ENCODE assay signal across 7 mouse cellular contexts in genomic region chr5:37244666-37245242, GRCm38 (mm10). TPM values are rescaled to one million over a fixed set of nuclear protein-coding genes. Genes with fewer than 3 reads are reported as not detected.
DNase-seq lines count a peak whose midpoint lies in the region; ATAC-seq and TF ChIP-seq lines count a peak whose summit lies in the region.

No protein-coding gene starts in this region.

- H3K27me3 ChIP-seq in kidney, embryonic 15.5 days, result peaks cover 83% of the 10 kb centered on the region
- peaks cover 71% of the 10 kb centered on the region for H3K27me3 ChIP-seq in hindbrain, embryonic 10.5 days (ENCODE audit: insufficient read depth, poor library complexity, severe bottlenecking)
- no peaks in the 10 kb centered on the region for H3K27me3 ChIP-seq in midbrain, embryonic 16.5 days (ENCODE audit: control insufficient read depth, insufficient read depth, low read depth, low read length)

- no peaks in the 10 kb centered on the region for H3K36me3 ChIP-seq in kidney, embryonic 15.5 days
- H3K36me3 ChIP-seq in hindbrain, embryonic 10.5 days, result no peaks in the 10 kb centered on the region
- H3K36me3 ChIP-seq in midbrain, embryonic 16.5 days (ENCODE audit: control insufficient read depth, insufficient read depth, low read length), result no peaks in the 10 kb centered on the region

- DNase-seq in kidney, postnatal 25 days, result no peak
- peak; percentile 11 for DNase-seq in hindbrain, embryonic 10.5 days (ENCODE audit: low spot score)
- DNase-seq in testis, postnatal 10 days (ENCODE audit: low spot score), result no peak
- no peak for DNase-seq in gastrocnemius, postnatal 14 days

- H3K4me1 ChIP-seq in kidney, embryonic 15.5 days, result peaks cover 43% of the 10 kb centered on the region
- H3K4me1 ChIP-seq in cortical plate, adult 2 months (ENCODE audit: control insufficient read depth, insufficient read depth, low read length), result peaks cover 4% of the 10 kb centered on the region
- H3K4me1 ChIP-seq in hindbrain, embryonic 10.5 days (replicated peaks), result peaks cover 86% of the 10 kb centered on the region
- peaks cover 40% of the 10 kb centered on the region for H3K4me1 ChIP-seq in midbrain, embryonic 16.5 days (ENCODE audit: control insufficient read depth, insufficient read depth, low read length)

- intact Hi-C loops in gastrocnemius, postnatal 14 days (cut with DNase I; ENCODE audit: low total_unique reads), result no loop called here

- TF ChIP-seq CTCF in cortical plate, adult 2 months (IDR thresholded peaks at IDR 0.05; ENCODE audit: extremely low read depth, insufficient read depth, low read length), result no peak

- H3K4me2 ChIP-seq in kidney, embryonic 15.5 days, result peak overlapping the region; percentile 87
- H3K4me2 ChIP-seq in midbrain, embryonic 16.5 days (ENCODE audit: low read length), result peak overlapping the region; percentile 88

- ATAC-seq in kidney, embryonic 15.5 days (replicated peaks; ENCODE audit: low FRiP score), result no peak
- no peak for ATAC-seq in midbrain, embryonic 16.5 days

- peak overlapping the region; percentile 55; the same call in 1 of the 2 replicates for H3K4me3 ChIP-seq in kidney, embryonic 15.5 days (replicated peaks)
- peak overlapping the region; percentile 94 for H3K4me3 ChIP-seq in cortical plate, adult 2 months (ENCODE audit: insufficient read depth, low read length)
- H3K4me3 ChIP-seq in hindbrain, embryonic 10.5 days, result peak overlapping the region; percentile 80
- peak overlapping the region; percentile 61 for H3K4me3 ChIP-seq in midbrain, embryonic 16.5 days (ENCODE audit: low read depth, low read length)

- peak overlapping the region; percentile 34 for H3K27ac ChIP-seq in kidney, embryonic 15.5 days
- no peak overlapping the region for H3K27ac ChIP-seq in cortical plate, adult 2 months (ENCODE audit: insufficient read depth, low read length)
- peak overlapping the region; percentile 94; the same call in 1 of the 2 replicates for H3K27ac ChIP-seq in hindbrain, embryonic 10.5 days
- H3K27ac ChIP-seq in midbrain, embryonic 16.5 days (ENCODE audit: low read length), result peak overlapping the region; percentile 93

- TF ChIP-seq POLR2A in cortical plate, adult 2 months (IDR thresholded peaks at IDR 0.05; ENCODE audit: extremely low read depth, insufficient read depth, low read length), result no peak

- H3K9ac ChIP-seq in kidney, embryonic 15.5 days, result no peak overlapping the region
- peak overlapping the region; percentile 88 for H3K9ac ChIP-seq in midbrain, embryonic 16.5 days (ENCODE audit: low read depth, low read length)

- no peaks in the 10 kb centered on the region for H3K9me3 ChIP-seq in kidney, embryonic 15.5 days (replicated peaks)
- H3K9me3 ChIP-seq in hindbrain, embryonic 10.5 days, result no peaks in the 10 kb centered on the region
- H3K9me3 ChIP-seq in midbrain, embryonic 16.5 days (replicated peaks; ENCODE audit: control insufficient read depth, low read length, poor library complexity, severe bottlenecking), result no peaks in the 10 kb centered on the region

- 20% methylated on average over 9 of the region's 9 CpGs for WGBS in kidney, embryonic 15.5 days
- WGBS in hindbrain, embryonic 10.5 days, result 41% methylated on average over 9 of the region's 9 CpGs
- WGBS in midbrain, embryonic 16.5 days, result 44% methylated on average over 9 of the region's 9 CpGs

RNA-seq across cellular contexts. Expression of gene Crmp1, which starts 3.0 kb away (rescaled TPM):
- polyA plus RNA-seq in kidney, embryonic 15.5 days (2015; fragmentation: Nextera tagmentation; extraction: Ambion mirVana), result 11.7 and 18.2 TPM in 2 replicates
- 194 and 217 TPM in 2 replicates for polyA plus RNA-seq in cortical plate, adult 2 months (2012; rRNA removed)
- 178 and 407 TPM in 2 replicates for polyA plus RNA-seq in hindbrain, embryonic 10.5 days (2016; fragmentation: Nextera tagmentation; extraction: Ambion mirVana)
- 977 and 1,010 TPM in 2 replicates for polyA plus RNA-seq in midbrain, embryonic 16.5 days (2015; fragmentation: Nextera tagmentation; extraction: Ambion mirVana)
- 1 to 10 TPM in 1 of 2 experiments, under 1 TPM in 1; 0.58 to 1.0 TPM for total RNA-seq in gastrocnemius, postnatal 14 days (2021)
